Mouse (Mus musculus): ENCODE results near the gene Gm20388.

Gm20388 gene

GRCm38 (mm10) chr8:122140411-122140810, 2229.8 kb downstream of the Gm20388 start:
- no peak for DNase-seq (ENCODE audit: low read depth, low spot score)

GRCm38 (mm10) chr8:122142428-122142827, 2231.8 kb downstream of the Gm20388 start:
- no peak for DNase-seq (ENCODE audit: low read depth, low spot score)

DNA sequence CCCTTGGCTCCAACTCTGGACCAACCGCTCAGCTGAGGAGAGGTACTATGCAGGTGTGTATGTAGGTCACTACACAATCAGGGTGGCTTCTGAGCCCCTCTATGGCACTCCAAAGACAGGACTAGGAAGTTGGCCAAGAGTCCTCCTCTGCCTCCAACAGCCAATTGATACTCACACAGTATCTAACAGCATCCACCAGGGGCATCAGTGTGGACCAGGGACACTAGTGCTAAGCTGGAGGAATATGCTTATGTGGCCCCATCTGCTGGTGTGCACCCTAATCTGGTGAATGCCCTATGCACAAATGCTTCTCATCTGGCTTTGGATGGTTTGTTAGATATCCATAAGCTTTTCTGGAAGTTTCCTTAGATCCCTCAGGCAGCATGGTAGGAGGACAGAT, 2232.6 kb downstream of the Gm20388 start:
- no peak for DNase-seq (ENCODE audit: low read depth, low spot score)

DNA sequence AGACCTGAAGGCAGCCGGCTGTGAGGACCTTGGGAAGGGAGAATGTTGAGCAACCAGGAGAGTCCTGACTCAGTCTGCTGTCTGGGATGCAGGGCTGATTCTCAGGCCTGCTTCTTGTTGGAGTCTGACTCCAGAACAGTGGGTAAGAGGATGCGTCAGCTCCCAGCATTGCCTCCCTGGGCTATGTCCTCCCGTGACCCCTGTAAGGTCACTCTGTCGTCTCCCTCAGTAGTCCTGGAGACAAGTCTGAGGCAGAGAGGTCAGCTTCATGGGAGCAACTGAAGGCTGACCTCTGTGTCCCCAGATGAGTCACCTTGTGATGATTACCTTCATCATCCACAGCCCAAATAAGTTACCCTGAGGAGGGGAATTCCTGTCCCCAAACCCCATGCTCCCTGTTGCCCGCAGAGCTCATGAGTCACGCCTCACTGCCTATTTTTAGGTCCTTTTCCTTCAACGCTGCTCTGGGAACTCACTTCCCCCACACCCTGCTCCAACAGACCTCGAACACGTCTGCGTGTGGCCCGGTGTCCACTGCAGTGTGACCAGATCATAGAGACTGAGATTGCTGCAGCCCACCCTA, 2234.2 kb downstream of the Gm20388 start:
- DNase-seq (ENCODE audit: low read depth, low spot score) = no peak

GRCm38 (mm10) chr8:122149045-122149444, 2238.4 kb downstream of the Gm20388 start:
- DNase-seq (ENCODE audit: low read depth, low spot score) = no peak

- no peak for DNase-seq (ENCODE audit: low read depth, low spot score)
Measured at GRCm38 (mm10) chr8:122149606-122150005, 2239.0 kb downstream of the Gm20388 start.

- DNase-seq (ENCODE audit: low read depth, low spot score) = no peak
Measured at GRCm38 (mm10) chr8:122151541-122151940, 2240.9 kb downstream of the Gm20388 start.

DNA sequence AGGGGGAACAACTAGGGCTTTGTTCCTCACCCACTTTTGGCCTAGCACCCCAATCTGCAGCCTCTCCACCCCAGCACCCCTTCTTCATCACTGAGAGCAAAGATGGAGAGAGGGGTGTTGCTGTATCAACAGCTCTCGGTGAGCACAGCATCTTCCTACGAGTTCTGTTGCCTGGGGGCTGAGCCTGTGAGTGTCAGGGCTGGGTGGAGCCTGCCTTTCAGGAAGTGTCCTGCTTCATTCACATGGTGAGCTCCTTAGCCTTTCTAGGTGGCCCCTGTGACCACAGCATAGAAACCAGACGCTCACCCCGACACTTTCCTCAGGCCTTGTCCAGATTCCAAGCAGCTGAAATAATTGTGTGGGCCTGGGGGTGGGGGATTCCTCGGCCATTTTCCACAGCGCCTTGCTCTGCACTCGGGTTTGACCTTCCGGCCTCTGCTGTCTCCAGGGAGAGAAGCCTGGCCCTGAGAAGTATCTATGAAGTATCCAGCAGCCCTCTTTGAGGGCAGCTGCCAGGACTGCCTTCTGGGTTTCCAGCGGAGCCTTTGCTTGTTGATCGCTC, 2244.5 kb downstream of the Gm20388 start:
- no peak for DNase-seq (ENCODE audit: low read depth, low spot score)

GRCm38 (mm10) chr8:122155964-122156363, 2245.3 kb downstream of the Gm20388 start:
- DNase-seq (ENCODE audit: low read depth, low spot score) = no peak

DNA sequence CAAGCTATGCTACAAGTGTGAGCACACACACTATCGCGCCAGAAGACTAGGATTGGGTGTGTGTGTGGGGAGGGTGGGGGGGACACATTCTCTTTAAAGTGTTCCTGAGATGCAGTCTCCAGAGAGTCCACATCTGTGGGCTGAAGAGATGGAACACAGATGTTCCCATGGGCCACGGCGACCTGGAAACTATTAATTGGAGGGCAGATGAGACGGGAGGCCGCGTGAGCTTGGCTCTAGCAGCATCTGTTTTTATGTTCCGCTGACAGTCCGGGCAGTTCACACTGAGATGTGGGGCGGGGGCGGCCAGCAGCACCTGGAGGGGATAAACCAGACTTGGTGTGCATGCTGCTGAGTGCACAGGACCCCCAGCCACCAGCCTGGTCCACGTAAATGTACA, 2247.0 kb downstream of the Gm20388 start:
- DNase-seq (ENCODE audit: low read depth, low spot score) = no peak

- DNase-seq (ENCODE audit: low read depth, low spot score) = no peak
Measured at GRCm38 (mm10) chr8:122160165-122160564, 2249.5 kb downstream of the Gm20388 start.

DNA sequence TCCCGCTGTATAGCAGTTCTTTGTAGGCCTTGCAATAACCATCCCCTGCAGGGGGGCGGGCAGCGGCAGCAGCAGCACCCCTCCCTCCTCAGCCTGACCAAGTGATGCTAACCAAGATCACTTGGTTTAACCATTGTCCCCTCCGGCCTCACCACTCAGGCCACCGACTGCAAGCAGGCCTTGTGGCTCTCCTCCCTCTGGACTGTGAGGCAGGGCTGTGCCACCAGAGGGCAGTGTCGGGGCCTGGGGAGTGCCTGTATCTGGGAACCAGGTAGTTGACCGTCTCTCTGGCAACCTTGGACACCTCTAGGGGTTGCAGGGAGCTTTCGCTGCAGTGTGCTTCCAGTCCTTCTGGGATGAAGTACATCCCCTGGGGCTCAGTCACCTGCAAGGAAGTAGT, 2252.4 kb downstream of the Gm20388 start:
- no peak for DNase-seq (ENCODE audit: low read depth, low spot score)

GRCm38 (mm10) chr8:122167204-122167860, 2256.7 kb downstream of the Gm20388 start:
- DNase-seq (ENCODE audit: low read depth, low spot score) = no peak

- no peak for DNase-seq (ENCODE audit: low read depth, low spot score)
Measured at GRCm38 (mm10) chr8:122169446-122169845, 2258.8 kb downstream of the Gm20388 start.

DNA sequence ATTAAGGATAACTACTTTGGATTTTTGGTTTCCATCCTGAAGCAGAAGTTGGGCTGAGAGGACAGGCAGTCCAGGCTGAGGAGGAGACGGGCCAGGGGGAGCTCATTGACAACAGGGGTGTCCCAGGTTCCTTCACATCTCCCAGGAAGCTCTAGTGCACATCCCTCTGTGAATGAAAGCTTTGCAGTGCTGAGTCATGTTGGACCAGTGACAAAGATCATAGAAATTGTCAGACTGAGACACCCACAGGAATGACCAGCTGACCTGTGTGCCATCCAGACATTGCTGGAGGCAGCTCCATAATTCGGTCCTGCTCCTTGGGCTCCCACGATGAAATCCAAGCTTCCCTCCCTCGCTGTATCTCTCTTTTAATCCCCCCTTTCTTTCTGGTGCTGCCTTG, 2261.2 kb downstream of the Gm20388 start:
- no peak for DNase-seq (ENCODE audit: low read depth, low spot score)

GRCm38 (mm10) chr8:122174133-122174930, 2263.7 kb downstream of the Gm20388 start:
- DNase-seq (ENCODE audit: low read depth, low spot score) = no peak

DNA sequence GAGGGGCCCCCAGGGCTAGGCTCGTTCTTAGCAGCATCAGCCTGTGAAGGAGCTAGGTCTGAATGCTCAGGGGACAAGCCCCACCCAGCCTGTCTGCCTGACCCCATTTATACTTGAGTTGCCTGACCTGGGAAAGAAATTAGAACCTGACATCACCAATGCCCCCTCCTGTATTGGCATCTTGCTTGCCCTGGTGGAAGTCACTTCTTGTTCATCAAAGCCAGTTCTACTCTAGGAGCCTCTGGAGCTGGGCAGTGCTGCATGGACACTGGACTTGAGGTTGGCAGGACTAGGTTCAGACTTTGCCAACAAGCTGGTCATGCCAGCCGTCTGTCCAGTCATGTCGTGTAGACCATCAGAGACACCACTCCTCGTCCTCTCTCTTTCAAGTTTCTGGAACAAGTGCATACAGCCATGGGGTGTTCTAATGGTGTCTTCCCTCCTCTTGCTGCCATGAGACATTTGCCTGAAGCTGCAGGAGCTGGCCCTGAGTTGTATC, 2267.8 kb downstream of the Gm20388 start:
- no peak for DNase-seq (ENCODE audit: low read depth, low spot score)

DNA sequence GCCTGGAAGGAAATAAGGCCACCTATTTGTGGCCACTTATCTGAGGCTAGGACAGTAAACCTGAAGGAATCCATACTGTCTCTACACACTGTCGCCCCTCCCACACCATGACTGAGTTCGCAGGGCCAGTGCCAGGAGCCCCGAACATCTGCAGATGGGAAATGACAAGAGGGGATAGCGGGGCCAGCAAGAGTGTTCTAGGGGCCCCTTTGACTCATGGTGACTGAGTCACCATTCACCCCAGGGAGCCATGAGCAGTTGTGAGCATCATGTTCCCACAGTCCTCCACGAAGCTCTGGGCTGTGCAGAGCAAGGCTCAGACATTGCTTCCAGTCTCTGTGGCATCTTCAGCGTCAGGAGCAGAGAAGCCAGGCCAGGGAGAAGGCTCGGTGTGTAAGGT, 2268.7 kb downstream of the Gm20388 start:
- DNase-seq (ENCODE audit: low read depth, low spot score) = no peak

- DNase-seq (ENCODE audit: low read depth, low spot score) = no peak
Measured at GRCm38 (mm10) chr8:122180116-122180515, 2269.5 kb downstream of the Gm20388 start.

GRCm38 (mm10) chr8:122181414-122181813, 2270.8 kb downstream of the Gm20388 start:
- no peak for DNase-seq (ENCODE audit: low read depth, low spot score)

DNA sequence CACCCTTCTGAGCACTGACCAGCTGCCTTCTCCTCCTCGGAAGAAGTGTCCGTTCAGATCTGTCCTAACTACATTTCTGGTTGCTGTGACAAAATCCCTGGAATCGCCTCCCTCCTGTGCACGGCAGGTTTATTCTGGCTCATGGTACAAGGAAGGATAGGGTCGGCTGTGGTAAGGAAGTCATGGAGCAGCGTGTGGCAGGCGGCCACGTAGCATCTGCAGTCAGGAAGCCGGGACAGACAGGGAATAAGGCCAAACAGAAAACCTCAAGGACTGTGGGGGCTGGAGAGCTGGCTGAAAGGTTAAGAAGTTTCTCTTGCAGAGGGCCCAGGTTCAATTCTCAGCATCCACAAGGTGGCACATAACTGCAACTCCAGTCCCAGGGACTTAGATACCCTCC, 2271.3 kb downstream of the Gm20388 start:
- no peak for DNase-seq (ENCODE audit: low read depth, low spot score)

GRCm38 (mm10) chr8:122186363-122186974, 2275.8 kb downstream of the Gm20388 start:
- DNase-seq (ENCODE audit: low read depth, low spot score) = no peak

Measured in CD4-positive helper T cell, adult 2 months (primary cell).